Mouse (Mus musculus): Measurements from ENCODE around the gene 4930579F01Rik. TPM values are rescaled to one million over a fixed set of nuclear protein-coding genes. Genes with fewer than 3 reads are reported as not detected.

4930579F01Rik gene
- total RNA-seq, 1 experiment from 2014 or later = not detected

- ATAC-seq (ENCODE audit: extremely low read depth, insufficient number of reproducible peaks, low FRiP score, poor library complexity, severe bottlenecking) = no peak
Measured at GRCm38 (mm10) chr3:138121461-138121860, 72.2 kb downstream of the 4930579F01Rik start.

- ATAC-seq (ENCODE audit: extremely low read depth, insufficient number of reproducible peaks, low FRiP score, poor library complexity, severe bottlenecking) = no peak
Measured at GRCm38 (mm10) chr3:138119444-138120105, 74.0 kb downstream of the 4930579F01Rik start.

GRCm38 (mm10) chr3:138118831-138119230 lies 74.8 kb downstream of the 4930579F01Rik start:
- ATAC-seq (ENCODE audit: extremely low read depth, insufficient number of reproducible peaks, low FRiP score, poor library complexity, severe bottlenecking) = no peak

- ATAC-seq (ENCODE audit: extremely low read depth, insufficient number of reproducible peaks, low FRiP score, poor library complexity, severe bottlenecking) = no peak
Measured at GRCm38 (mm10) chr3:138118392-138118791, 75.2 kb downstream of the 4930579F01Rik start.

GRCm38 (mm10) chr3:138116871-138117270 lies 76.8 kb downstream of the 4930579F01Rik start:
- ATAC-seq (ENCODE audit: extremely low read depth, insufficient number of reproducible peaks, low FRiP score, poor library complexity, severe bottlenecking) = no peak

- ATAC-seq (ENCODE audit: extremely low read depth, insufficient number of reproducible peaks, low FRiP score, poor library complexity, severe bottlenecking) = no peak
Measured at GRCm38 (mm10) chr3:138114106-138114505, 79.5 kb downstream of the 4930579F01Rik start.

Other genes with a start within 250 kb of the 4930579F01Rik start
- 102 and 108 TPM in 2 replicates for gene Dapp1, start 212.3 kb downstream of the 4930579F01Rik start, total RNA-seq (2017)
- gene 1110002E22Rik, start 128.8 kb downstream of the 4930579F01Rik start, total RNA-seq (2017) = 0.12 TPM in 1 of 2 replicates, not detected in the other
- gene Gm5105, start 126.4 kb downstream of the 4930579F01Rik start, total RNA-seq (2017) = not detected in 2 replicates
- 7.7 and 9.3 TPM in 2 replicates for gene Trmt10a, start 50.4 kb downstream of the 4930579F01Rik start, total RNA-seq (2017)
- 3.4 and 3.8 TPM in 2 replicates for gene Mttp, start 48.9 kb downstream of the 4930579F01Rik start, total RNA-seq (2017)
- gene Adh7, start 23.9 kb upstream of the 4930579F01Rik start, total RNA-seq (2017) = not detected in 2 replicates
- 0.93 TPM in 1 of 2 replicates, not detected in the other for gene Adh1, start 67.2 kb upstream of the 4930579F01Rik start, total RNA-seq (2017)
- 0.37 and 0.81 TPM in 2 replicates for gene Adh6a, start 119.5 kb upstream of the 4930579F01Rik start, total RNA-seq (2017)
- not detected in 2 replicates for gene Adh6b, start 147.9 kb upstream of the 4930579F01Rik start, total RNA-seq (2017)
- not detected in 2 replicates for gene Adh4, start 221.6 kb upstream of the 4930579F01Rik start, total RNA-seq (2017)
- gene Adh5, start 249.3 kb upstream of the 4930579F01Rik start, total RNA-seq (2017) = 69.0 and 70.9 TPM in 2 replicates